ENCODE assay signal across 9 mouse cellular contexts in genomic region chr4:128872992-128873391, GRCm38 (mm10). TPM values are rescaled to one million over a fixed set of nuclear protein-coding genes. Genes with fewer than 3 reads are reported as not detected.
DNase-seq lines count a peak whose midpoint lies in the region; ATAC-seq and TF ChIP-seq lines count a peak whose summit lies in the region.
"Had no signal": no experiment of that assay in that cellular context is flagged by ENCODE, and none has a peak within 500 bp of the region (broad histone marks: within the 10 kb centered on the region; RNA-seq: fewer than 3 reads in every experiment).

No protein-coding gene starts in this region.

- H3K4me3 ChIP-seq in heart, embryonic 12.5 days, result no peak overlapping the region
- no peak overlapping the region for H3K4me3 ChIP-seq in limb, embryonic 12.5 days (replicated peaks)

- H3K9ac ChIP-seq in heart, embryonic 12.5 days, result no peak overlapping the region
- H3K9ac ChIP-seq in limb, embryonic 12.5 days (replicated peaks), result no peak overlapping the region

- ATAC-seq in heart, embryonic 12.5 days (ENCODE audit: insufficient number of reproducible peaks, low FRiP score), result no peak
- no peak for ATAC-seq in limb, embryonic 12.5 days (ENCODE audit: insufficient number of reproducible peaks, insufficient read depth, low FRiP score, low TSS enrichment, low read depth)

- WGBS in heart, embryonic 12.5 days, result 46% methylated on average over 19 of the region's 19 CpGs
- 59% methylated on average over 19 of the region's 19 CpGs for WGBS in limb, embryonic 12.5 days

- H3K36me3 ChIP-seq in heart, embryonic 12.5 days, result no peaks in the 10 kb centered on the region
- no peaks in the 10 kb centered on the region for H3K36me3 ChIP-seq in limb, embryonic 12.5 days

- H3K4me1 ChIP-seq in heart, embryonic 12.5 days (replicated peaks), result peaks cover 11% of the 10 kb centered on the region; the same call in 1 of the 2 replicates
- peaks cover 14% of the 10 kb centered on the region for H3K4me1 ChIP-seq in limb, embryonic 12.5 days (replicated peaks)

- no peak for DNase-seq in heart, adult 8-10 months (ENCODE audit: low spot score)
- DNase-seq in brain, embryonic 14.5 days (ENCODE audit: low read depth), result peak; percentile 88
- DNase-seq in frontal cortex, postnatal 36 days (ENCODE audit: low spot score in 2 of 2), result peak; percentile 35 to 70
- DNase-seq in ovary, postnatal 14 days (ENCODE audit: low spot score), result no peak
- DNase-seq in urinary bladder, adult 2 months (ENCODE audit: low spot score), result no peak
- DNase-seq in thymus, postnatal 14 days, result no peak
- DNase-seq: gastrocnemius, postnatal 10 days had no signal

- no peak for TF ChIP-seq POLR2A in brain, embryonic 14.5 days (IDR thresholded peaks at IDR 0.05; ENCODE audit: borderline replicate concordance, extremely low read depth, insufficient read depth, insufficient read length, poor library complexity, severe bottlenecking)

- peaks cover 28% of the 10 kb centered on the region for H3K27me3 ChIP-seq in heart, embryonic 12.5 days (replicated peaks)
- H3K27me3 ChIP-seq in limb, embryonic 12.5 days, result peaks cover 5% of the 10 kb centered on the region; the same call in 1 of the 2 replicates

- peak overlapping the region; percentile 39; the same call in 1 of the 2 replicates for H3K4me2 ChIP-seq in heart, embryonic 12.5 days
- H3K4me2 ChIP-seq in limb, embryonic 12.5 days, result 0 out of 2 replicates have a peak overlapping the region, but pooled peaks have one; percentile 3

- no peaks in the 10 kb centered on the region for H3K9me3 ChIP-seq in heart, embryonic 12.5 days (replicated peaks)
- no peaks in the 10 kb centered on the region for H3K9me3 ChIP-seq in limb, embryonic 12.5 days

- H3K27ac ChIP-seq in heart, embryonic 12.5 days (ENCODE audit: poor library complexity, severe bottlenecking), result no peak overlapping the region
- no peak overlapping the region for H3K27ac ChIP-seq in limb, embryonic 12.5 days

- no peak for TF ChIP-seq CTCF in brain, embryonic 14.5 days (IDR thresholded peaks at IDR 0.05; ENCODE audit: borderline replicate concordance, extremely low read depth, insufficient read depth, insufficient read length)

RNA-seq across cellular contexts. Expression of gene Trim62, which starts 10.4 kb away (rescaled TPM):
- polyA plus RNA-seq in heart, embryonic 12.5 days (2016; fragmentation: Nextera tagmentation; extraction: Ambion mirVana), result 5.0 and 6.1 TPM in 2 replicates
- total RNA-seq in heart, adult 8-10 months (2022), result 1 to 10 TPM in 3 of 4 experiments, under 1 TPM in 1; 0.97 to 1.1 (median 1.0) TPM
- polyA plus RNA-seq in brain, embryonic 14.5 days (2012; rRNA removed), result 15.4 and 33.5 TPM in 2 replicates
- 11.4 and 13.0 TPM in 2 replicates for polyA plus RNA-seq in limb, embryonic 12.5 days (2016; fragmentation: Nextera tagmentation; extraction: Ambion mirVana)
- 23.4 and 30.0 TPM in 2 replicates for polyA plus RNA-seq in urinary bladder, adult 2 months (2012; rRNA removed)

Comparison
In these comparisons a context has a peak if more than half of its experiments do, and no peak if none do; other contexts are left out.
1. DNase-seq: peak in brain, embryonic 14.5 days (single experiment) and frontal cortex, postnatal 36 days (2 of 2); none in heart, adult 8-10 months (single experiment), ovary, postnatal 14 days (single experiment), urinary bladder, adult 2 months (single experiment) and thymus, postnatal 14 days (single experiment).